Mouse (Mus musculus) cortical plate, adult 2 months (tissue): ENCODE results near the gene Parp2.

Source experiments
- CTCF ChIP-seq: fragments of 200-500 bp; IDR thresholded peaks from 2 replicates; pipeline ENCODE4 v1.5.1; 2011; ENCODE audit warnings: mild to moderate bottlenecking, control low read depth, low read length; ENCODE audit not compliant: insufficient read depth; ENCODE audit errors: extremely low read depth
- POLR2A ChIP-seq: fragments of 200-500 bp; IDR thresholded peaks from 2 replicates; pipeline ENCODE4 v1.6.1; 2011; ENCODE audit warnings: mild to moderate bottlenecking, low read length, control low read depth; ENCODE audit not compliant: insufficient read depth; ENCODE audit errors: extremely low read depth

DNA sequence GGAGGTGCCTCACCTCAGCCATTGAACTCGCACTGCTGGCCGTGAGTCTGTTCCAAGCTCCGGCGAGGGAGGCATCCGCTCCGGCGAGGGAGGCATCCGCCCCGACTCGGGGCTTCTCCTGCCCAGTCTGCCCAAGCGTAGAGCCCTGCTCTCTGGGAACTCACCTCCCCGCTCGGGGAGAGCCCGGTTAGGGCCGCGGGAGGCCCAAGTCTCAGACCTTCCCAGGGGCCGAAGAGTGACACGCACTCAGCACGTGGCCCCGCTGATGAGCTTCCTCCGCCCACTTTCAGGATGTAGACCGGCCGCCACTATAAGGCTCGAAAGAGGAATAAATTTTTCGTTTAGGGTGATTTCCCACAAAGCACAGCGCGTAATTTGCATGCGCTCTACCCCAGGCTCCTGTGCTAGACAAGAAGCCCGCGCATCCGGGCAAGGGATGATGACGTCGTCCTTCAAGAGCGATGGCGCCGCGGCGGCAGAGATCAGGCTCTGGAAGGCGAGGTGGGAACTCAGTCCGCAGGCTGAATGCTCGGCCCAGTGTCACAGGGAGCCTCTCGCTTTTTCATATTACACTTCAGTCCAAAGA lies at the start of gene Parp2, which contains the start of gene Ccnb1ip1:
- TF ChIP-seq CTCF (no peak), POLR2A (peak; percentile 83)
